Mouse (Mus musculus) kidney, adult 2 months (tissue): ENCODE data around the gene Cplx2. TPM values are rescaled to one million over a fixed set of nuclear protein-coding genes. Genes with fewer than 3 reads are reported as not detected.

ENCODE experiments used
- DNase-seq: peaks from one replicate; pipeline ENCODE4 v3.0.0; 2021
- H3K27ac ChIP-seq: fragments of 200-500 bp; 2 replicates; pipeline ENCODE4 v1.5.1; 2012; ENCODE audit warnings: low read depth, low read length, control low read depth, inconsistent platforms; ENCODE audit not compliant: insufficient read depth
- H3K27me3 ChIP-seq: fragments of 200-500 bp; replicated peaks from 2 replicates; pipeline ENCODE4 v1.6.1; 2012; ENCODE audit warnings: mild to moderate bottlenecking, moderate library complexity, low read length, inconsistent platforms; ENCODE audit not compliant: control insufficient read depth, insufficient read depth
- H3K36me3 ChIP-seq: fragments of 200-500 bp; 2 replicates; pipeline ENCODE4 v1.6.1; 2012; ENCODE audit warnings: mild to moderate bottlenecking, moderate library complexity, low read length, inconsistent platforms; ENCODE audit not compliant: control insufficient read depth, insufficient read depth
- H3K4me1 ChIP-seq: fragments of 200-500 bp; 2 replicates; pipeline ENCODE4 v1.6.1; 2011; ENCODE audit warnings: low read length; ENCODE audit not compliant: control insufficient read depth, insufficient read depth
- H3K4me3 ChIP-seq: fragments of 200-500 bp; 2 replicates; pipeline ENCODE4 v1.5.1; 2011; ENCODE audit warnings: mild to moderate bottlenecking, low read depth, low read length, control low read depth; ENCODE audit not compliant: insufficient read depth
- CTCF ChIP-seq: fragments of 200-500 bp; conservative IDR thresholded peaks from 2 replicates; pipeline ENCODE4 v1.5.1; 2011; ENCODE audit warnings: low read depth, mild to moderate bottlenecking, control low read depth, low read length, moderate library complexity, mixed read lengths; ENCODE audit not compliant: insufficient read depth, insufficient read length
- POLR2A ChIP-seq: fragments of 200-500 bp; IDR thresholded peaks from one replicate; pipeline ENCODE4 v1.6.1; 2011; ENCODE audit warnings: low read depth, low read length, control low read depth
- WGBS: fragments of 180-500 bp; shearing (Covaris S2); methylation state at CpG from one replicate; pipeline ENCODE4 v1.1.7; 2018; 5-methylcytosine and 5-hydroxymethylcytosine counted together
- polyA plus RNA-seq: library from polyadenylated mRNA; depleted of rRNA; stranded (reverse); fragments of >200 nt; gene quantifications from 2 replicates; pipeline ENCODE4 v1.2.3, GENCODE M21; 2012

Cplx2 gene
- polyA plus RNA-seq, 1 experiment: 15.5 TPM

GRCm38 (mm10) chr13:54390565-54391013 is 19.4 kb downstream of the Cplx2 start:
- no peaks in the 10 kb centered on the region for H3K36me3 ChIP-seq
- H3K27me3 ChIP-seq: no peaks in the 10 kb centered on the region
- H3K4me1 ChIP-seq: no peaks in the 10 kb centered on the region
- WGBS: 89% methylated on average over 7 of the region's 7 CpGs
- H3K27ac ChIP-seq: no peak overlapping the region
- TF ChIP-seq CTCF (no peak), POLR2A (no peak)
- DNase-seq: no peak
- no peak overlapping the region for H3K4me3 ChIP-seq

- no peaks in the 10 kb centered on the region for H3K36me3 ChIP-seq
- DNase-seq: no peak
- no peaks in the 10 kb centered on the region for H3K4me1 ChIP-seq
- TF ChIP-seq POLR2A: no peak
- no peak for TF ChIP-seq CTCF
- no peak overlapping the region for H3K4me3 ChIP-seq
- H3K27me3 ChIP-seq: no peaks in the 10 kb centered on the region
- 98% methylated on average over 4 of the region's 4 CpGs for WGBS
- H3K27ac ChIP-seq: no peak overlapping the region
These were observed 20.2 kb downstream of the Cplx2 start for GRCm38 (mm10) chr13:54391313-54391712.

- H3K36me3 ChIP-seq: no peaks in the 10 kb centered on the region
- no peak for DNase-seq
- H3K4me1 ChIP-seq: no peaks in the 10 kb centered on the region
- H3K27ac ChIP-seq: no peak overlapping the region
- no peaks in the 10 kb centered on the region for H3K27me3 ChIP-seq
- H3K4me3 ChIP-seq: no peak overlapping the region
- TF ChIP-seq CTCF (no peak), POLR2A (no peak)
- WGBS: 72% methylated on average over 4 of the region's 4 CpGs
These were observed 25.9 kb downstream of the Cplx2 start for GRCm38 (mm10) chr13:54397069-54397468.

GRCm38 (mm10) chr13:54400565-54401179 is 29.5 kb downstream of the Cplx2 start:
- no peak for TF ChIP-seq CTCF
- no peak for TF ChIP-seq POLR2A
- WGBS: 66% methylated on average over 7 of the region's 7 CpGs

GRCm38 (mm10) chr13:54401180-54401569 is 30.0 kb downstream of the Cplx2 start:
- Histone ChIP-seq H3K27me3 (no peaks in the 10 kb centered on the region), H3K4me1 (no peaks in the 10 kb centered on the region), H3K4me3 (no peak overlapping the region), H3K27ac (no peak overlapping the region), H3K36me3 (no peaks in the 10 kb centered on the region)
- TF ChIP-seq CTCF (no peak), POLR2A (no peak)
- DNase-seq: no peak
- 78% methylated on average over 5 of the region's 5 CpGs for WGBS

More at GRCm38 (mm10) chr13:54400565-54401179, 29.5 kb downstream of the Cplx2 start:
- Histone ChIP-seq H3K4me3 (no peak overlapping the region), H3K27me3 (no peaks in the 10 kb centered on the region), H3K27ac (no peak overlapping the region), H3K4me1 (no peaks in the 10 kb centered on the region), H3K36me3 (no peaks in the 10 kb centered on the region)
- no peak for DNase-seq

GRCm38 (mm10) chr13:54402346-54402745 is 31.2 kb downstream of the Cplx2 start:
- DNase-seq: peak; percentile 25
- Histone ChIP-seq H3K27ac (peak overlapping the region; percentile 11; the same call in 1 of the 2 replicates), H3K4me3 (no peak overlapping the region), H3K4me1 (no peaks in the 10 kb centered on the region), H3K36me3 (no peaks in the 10 kb centered on the region), H3K27me3 (no peaks in the 10 kb centered on the region)
- TF ChIP-seq CTCF: no peak
- TF ChIP-seq POLR2A: no peak
- WGBS: 76% methylated on average over 4 of the region's 4 CpGs

GRCm38 (mm10) chr13:54403224-54404070 is 32.3 kb downstream of the Cplx2 start:
- Histone ChIP-seq H3K27ac (peak overlapping the region; percentile 93), H3K27me3 (no peaks in the 10 kb centered on the region), H3K36me3 (no peaks in the 10 kb centered on the region), H3K4me3 (no peak overlapping the region), H3K4me1 (no peaks in the 10 kb centered on the region)
- TF ChIP-seq CTCF (no peak), POLR2A (no peak)
- WGBS: 34% methylated on average over 17 of the region's 17 CpGs
- DNase-seq: peak; percentile 81
